In the genomic region with DNA sequence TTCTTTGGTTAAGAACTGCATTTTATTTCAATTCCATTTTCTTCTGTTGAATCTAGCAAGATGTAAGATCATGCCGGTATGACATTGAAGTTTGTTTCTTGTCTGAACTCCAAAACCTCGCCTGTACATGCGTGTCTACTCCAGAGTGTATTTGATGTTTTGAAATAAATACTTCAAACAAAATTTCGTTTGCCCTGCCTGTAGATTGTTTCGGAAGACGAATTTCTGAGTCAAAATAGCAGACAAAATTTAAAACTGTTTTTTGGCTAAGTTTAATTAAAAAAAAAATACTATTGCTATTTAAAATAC, we compare ENCODE assay signal across 8 mouse cellular contexts. TPM values are rescaled to one million over a fixed set of nuclear protein-coding genes. Genes with fewer than 3 reads are reported as not detected.
DNase-seq lines count a peak whose midpoint lies in the region; ATAC-seq and TF ChIP-seq lines count a peak whose summit lies in the region.

No protein-coding gene starts in this region.

- no peak for ATAC-seq in kidney, postnatal 0 days (replicated peaks; ENCODE audit: low FRiP score, low read depth)
- ATAC-seq in embryonic facial prominence, embryonic 12.5 days (ENCODE audit: insufficient number of reproducible peaks, insufficient read depth, low FRiP score, low TSS enrichment): no peak
- no peak for ATAC-seq in hindbrain, postnatal 0 days
- no peak for ATAC-seq in midbrain, embryonic 15.5 days (replicated peaks)

- no peaks in the 10 kb centered on the region for H3K9me3 ChIP-seq in kidney, postnatal 0 days (replicated peaks; ENCODE audit: low read length)
- H3K9me3 ChIP-seq in embryonic facial prominence, embryonic 12.5 days: no peaks in the 10 kb centered on the region
- no peaks in the 10 kb centered on the region for H3K9me3 ChIP-seq in hindbrain, postnatal 0 days (ENCODE audit: low read length)
- no peaks in the 10 kb centered on the region for H3K9me3 ChIP-seq in midbrain, embryonic 15.5 days

- no peak overlapping the region for H3K9ac ChIP-seq in kidney, postnatal 0 days (ENCODE audit: low read depth, low read length)
- H3K9ac ChIP-seq in embryonic facial prominence, embryonic 12.5 days: no peak overlapping the region
- H3K9ac ChIP-seq in hindbrain, postnatal 0 days (replicated peaks; ENCODE audit: low read length): 0 out of 2 replicates have a peak overlapping the region, but pooled peaks have one; percentile 30
- H3K9ac ChIP-seq in midbrain, embryonic 15.5 days: no peak overlapping the region

- peak overlapping the region; percentile 53 for H3K4me2 ChIP-seq in kidney, postnatal 0 days (ENCODE audit: low read length)
- peak overlapping the region; percentile 66 for H3K4me2 ChIP-seq in embryonic facial prominence, embryonic 12.5 days (replicated peaks)
- H3K4me2 ChIP-seq in hindbrain, postnatal 0 days (ENCODE audit: low read depth, low read length): peak overlapping the region; percentile 79
- peak overlapping the region; percentile 67 for H3K4me2 ChIP-seq in midbrain, embryonic 15.5 days

- 0% methylated on average over 6 of the region's 6 CpGs for WGBS in kidney, postnatal 0 days
- WGBS in embryonic facial prominence, embryonic 12.5 days: 2% methylated on average over 6 of the region's 6 CpGs
- under 1% methylated on average over 6 of the region's 6 CpGs for whole genome bisulfite sequencing in hindbrain, postnatal 0 days
- WGBS in midbrain, embryonic 15.5 days: under 1% methylated on average over 6 of the region's 6 CpGs

- no peak overlapping the region for H3K27ac ChIP-seq in kidney, postnatal 0 days
- no peak overlapping the region for H3K27ac ChIP-seq in embryonic facial prominence, embryonic 12.5 days
- no peak overlapping the region for H3K27ac ChIP-seq in hindbrain, postnatal 0 days
- H3K27ac ChIP-seq in midbrain, embryonic 15.5 days: no peak overlapping the region

- peak overlapping the region; percentile 50 for H3K4me3 ChIP-seq in kidney, postnatal 0 days (replicated peaks; ENCODE audit: low read depth, low read length)
- peak overlapping the region; percentile 52 for H3K4me3 ChIP-seq in embryonic facial prominence, embryonic 12.5 days
- H3K4me3 ChIP-seq in hindbrain, postnatal 0 days (ENCODE audit: low read length): peak overlapping the region; percentile 52
- peak overlapping the region; percentile 42 for H3K4me3 ChIP-seq in midbrain, embryonic 15.5 days

- no peaks in the 10 kb centered on the region for H3K4me1 ChIP-seq in kidney, postnatal 0 days (replicated peaks; ENCODE audit: insufficient read depth, low read length)
- no peaks in the 10 kb centered on the region for H3K4me1 ChIP-seq in embryonic facial prominence, embryonic 12.5 days
- no peaks in the 10 kb centered on the region for H3K4me1 ChIP-seq in hindbrain, postnatal 0 days (ENCODE audit: insufficient read depth, low read length)
- H3K4me1 ChIP-seq in midbrain, embryonic 15.5 days: peaks cover 11% of the 10 kb centered on the region; the same call in 1 of the 2 replicates

- DNase-seq in kidney, postnatal 0 days (ENCODE audit: low spot score): no peak
- no peak for DNase-seq in kidney, adult 9 months
- DNase-seq in hindbrain, postnatal 0 days (ENCODE audit: low spot score): no peak
- no peak for DNase-seq in c-Kit-positive CD71-positive TER-119-positive erythroid progenitor cells, embryonic 14.5 days (ENCODE audit: low spot score)
- DNase-seq in adipocyte (ENCODE audit: low spot score): no peak
- DNase-seq in gastrocnemius, postnatal 14 days: no peak

- intact Hi-C loops in gastrocnemius, postnatal 14 days (cut with DNase I; ENCODE audit: low total_unique reads): loop anchor here (2.0 to 5.0 kb wide), 2 partner anchors 66 to 85 kb away; no protein-coding TSS in a partner anchor

- H3K36me3 ChIP-seq in kidney, postnatal 0 days (ENCODE audit: insufficient read depth, low read length): no peaks in the 10 kb centered on the region
- H3K36me3 ChIP-seq in embryonic facial prominence, embryonic 12.5 days: no peaks in the 10 kb centered on the region
- no peaks in the 10 kb centered on the region for H3K36me3 ChIP-seq in hindbrain, postnatal 0 days (ENCODE audit: insufficient read depth, low read length)
- no peaks in the 10 kb centered on the region for H3K36me3 ChIP-seq in midbrain, embryonic 15.5 days (replicated peaks)

- H3K27me3 ChIP-seq in kidney, postnatal 0 days (ENCODE audit: insufficient read depth, low read length): no peaks in the 10 kb centered on the region
- no peaks in the 10 kb centered on the region for H3K27me3 ChIP-seq in embryonic facial prominence, embryonic 12.5 days
- H3K27me3 ChIP-seq in hindbrain, postnatal 0 days (ENCODE audit: insufficient read depth, low read length): no peaks in the 10 kb centered on the region
- H3K27me3 ChIP-seq in midbrain, embryonic 15.5 days (replicated peaks): no peaks in the 10 kb centered on the region

- no peak for TF ChIP-seq CTCF in kidney, postnatal 0 days (IDR thresholded peaks at IDR 0.05; ENCODE audit: low read depth)
- TF ChIP-seq CTCF in hindbrain, postnatal 0 days (IDR thresholded peaks at IDR 0.05; ENCODE audit: low read depth): no peak

RNA-seq across cellular contexts. Expression of a gene that starts 12.6 kb away (rescaled TPM):
- 7.6 and 8.3 TPM in 2 replicates for polyA plus RNA-seq in kidney, postnatal 0 days (2015; fragmentation: Nextera tagmentation; extraction: Ambion mirVana)
- polyA plus RNA-seq in embryonic facial prominence, embryonic 12.5 days (2016; fragmentation: Nextera tagmentation; extraction: Ambion mirVana): 6.2 and 6.8 TPM in 2 replicates
- total RNA-seq in hindbrain, postnatal 0 days (2014; rRNA removed): 2,417 and 3,828 TPM in 2 replicates
- 4.2 and 5.5 TPM in 2 replicates for polyA plus RNA-seq in hindbrain, postnatal 0 days (2015; fragmentation: Nextera tagmentation; extraction: Ambion mirVana)
- 3.3 and 5.1 TPM in 2 replicates for polyA plus RNA-seq in midbrain, embryonic 15.5 days (2015; fragmentation: Nextera tagmentation; extraction: Ambion mirVana)
- total RNA-seq in gastrocnemius, postnatal 14 days (2021): 100 to 1,000 TPM; 281 to 294 TPM

RNA-seq across cellular contexts. Expression of a gene that starts 15.5 kb away (rescaled TPM):
- polyA plus RNA-seq in kidney, postnatal 0 days (2015; fragmentation: Nextera tagmentation; extraction: Ambion mirVana): 3.3 and 4.9 TPM in 2 replicates
- 10.7 and 15.5 TPM in 2 replicates for polyA plus RNA-seq in embryonic facial prominence, embryonic 12.5 days (2016; fragmentation: Nextera tagmentation; extraction: Ambion mirVana)
- 415 and 567 TPM in 2 replicates for total RNA-seq in hindbrain, postnatal 0 days (2014; rRNA removed)
- polyA plus RNA-seq in hindbrain, postnatal 0 days (2015; fragmentation: Nextera tagmentation; extraction: Ambion mirVana): 3.3 and 7.9 TPM in 2 replicates
- 0.69 TPM in 1 of 2 replicates, not detected in the other for polyA plus RNA-seq in midbrain, embryonic 15.5 days (2015; fragmentation: Nextera tagmentation; extraction: Ambion mirVana)
- 10 to 100 TPM; 61.2 to 77.1 TPM for total RNA-seq in gastrocnemius, postnatal 14 days (2021)

RNA-seq across cellular contexts. Expression of a gene that starts 17.0 kb away (rescaled TPM):
- 3.9 and 4.0 TPM in 2 replicates for polyA plus RNA-seq in kidney, postnatal 0 days (2015; fragmentation: Nextera tagmentation; extraction: Ambion mirVana)
- polyA plus RNA-seq in embryonic facial prominence, embryonic 12.5 days (2016; fragmentation: Nextera tagmentation; extraction: Ambion mirVana): 7.8 and 11.8 TPM in 2 replicates
- 544 and 673 TPM in 2 replicates for total RNA-seq in hindbrain, postnatal 0 days (2014; rRNA removed)
- polyA plus RNA-seq in hindbrain, postnatal 0 days (2015; fragmentation: Nextera tagmentation; extraction: Ambion mirVana): 1.4 and 2.2 TPM in 2 replicates
- 2.2 TPM in 1 of 2 replicates, not detected in the other for polyA plus RNA-seq in midbrain, embryonic 15.5 days (2015; fragmentation: Nextera tagmentation; extraction: Ambion mirVana)
- total RNA-seq in gastrocnemius, postnatal 14 days (2021): 10 to 100 TPM; 19.9 to 21.2 TPM

RNA-seq across cellular contexts. Expression of a gene that starts 24.9 kb away (rescaled TPM):
- polyA plus RNA-seq in kidney, postnatal 0 days (2015; fragmentation: Nextera tagmentation; extraction: Ambion mirVana): 0.37 and 0.43 TPM in 2 replicates
- polyA plus RNA-seq in embryonic facial prominence, embryonic 12.5 days (2016; fragmentation: Nextera tagmentation; extraction: Ambion mirVana): 1.3 and 1.5 TPM in 2 replicates
- 65.9 and 103 TPM in 2 replicates for total RNA-seq in hindbrain, postnatal 0 days (2014; rRNA removed)
- polyA plus RNA-seq in hindbrain, postnatal 0 days (2015; fragmentation: Nextera tagmentation; extraction: Ambion mirVana): 0.13 and 0.35 TPM in 2 replicates
- polyA plus RNA-seq in midbrain, embryonic 15.5 days (2015; fragmentation: Nextera tagmentation; extraction: Ambion mirVana): 0.15 and 0.44 TPM in 2 replicates
- 1 to 10 TPM; 5.5 to 5.7 TPM for total RNA-seq in gastrocnemius, postnatal 14 days (2021)

RNA-seq across cellular contexts. Expression of a gene that starts 25.6 kb away (rescaled TPM):
- 0.71 and 0.83 TPM in 2 replicates for polyA plus RNA-seq in kidney, postnatal 0 days (2015; fragmentation: Nextera tagmentation; extraction: Ambion mirVana)
- polyA plus RNA-seq in embryonic facial prominence, embryonic 12.5 days (2016; fragmentation: Nextera tagmentation; extraction: Ambion mirVana): 1.3 and 2.3 TPM in 2 replicates
- 466 and 603 TPM in 2 replicates for total RNA-seq in hindbrain, postnatal 0 days (2014; rRNA removed)
- polyA plus RNA-seq in hindbrain, postnatal 0 days (2015; fragmentation: Nextera tagmentation; extraction: Ambion mirVana): 0.16 and 0.54 TPM in 2 replicates
- polyA plus RNA-seq in midbrain, embryonic 15.5 days (2015; fragmentation: Nextera tagmentation; extraction: Ambion mirVana): 0.27 and 0.32 TPM in 2 replicates
- total RNA-seq in gastrocnemius, postnatal 14 days (2021): 10 to 100 TPM; 24.2 to 25.2 TPM
